ENCODE assay signal across 31 mouse cellular contexts in the genomic region with DNA sequence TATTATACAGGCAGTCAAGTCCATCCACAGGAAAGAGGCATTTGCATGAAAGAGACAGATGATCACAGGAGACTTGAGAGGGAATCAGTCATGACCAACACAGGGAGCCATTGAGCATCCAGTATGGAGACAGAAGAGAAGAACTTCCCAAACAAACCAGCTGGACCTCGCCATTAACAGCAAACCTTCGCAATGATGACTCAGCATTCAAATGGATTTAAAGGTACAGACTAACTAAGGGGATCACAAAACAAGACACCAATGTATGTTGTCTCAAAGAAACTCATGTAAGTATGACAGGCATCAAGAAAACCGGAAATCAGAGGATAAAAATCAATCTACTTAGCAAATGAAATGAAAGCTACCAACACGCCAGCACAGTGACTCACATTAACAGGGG.
"Had no signal": no experiment of that assay in that cellular context is flagged by ENCODE, and none has a peak within 500 bp of the region (broad histone marks: within the 10 kb centered on the region; RNA-seq: fewer than 3 reads in every experiment).

No protein-coding gene starts in this region.

- H3K4me1 ChIP-seq: heart, embryonic 10.5 days; heart, embryonic 12.5 days; heart, embryonic 13.5 days; heart, embryonic 15.5 days; hindbrain, embryonic 10.5 days; hindbrain, embryonic 12.5 days; hindbrain, embryonic 13.5 days; hindbrain, embryonic 15.5 days; intestine, embryonic 15.5 days; kidney, embryonic 15.5 days had no signal

- H3K9ac ChIP-seq: heart, embryonic 12.5 days; heart, embryonic 13.5 days; heart, embryonic 15.5 days; hindbrain, embryonic 12.5 days; hindbrain, embryonic 13.5 days; hindbrain, embryonic 14.5 days; hindbrain, embryonic 15.5 days; intestine, embryonic 15.5 days; kidney, embryonic 15.5 days had no signal

- H3K4me3 ChIP-seq: heart, embryonic 10.5 days; heart, embryonic 12.5 days; heart, embryonic 13.5 days; heart, embryonic 15.5 days; hindbrain, embryonic 10.5 days; hindbrain, embryonic 12.5 days; hindbrain, embryonic 13.5 days; hindbrain, embryonic 15.5 days; intestine, embryonic 15.5 days; kidney, embryonic 15.5 days; layer of hippocampus, adult 2 months had no signal

- H3K36me3 ChIP-seq: heart, embryonic 10.5 days; heart, embryonic 12.5 days; heart, embryonic 13.5 days; heart, embryonic 15.5 days; hindbrain, embryonic 10.5 days; hindbrain, embryonic 12.5 days; hindbrain, embryonic 13.5 days; hindbrain, embryonic 15.5 days; intestine, embryonic 15.5 days; kidney, embryonic 15.5 days had no signal

- H3K9me3 ChIP-seq: heart, embryonic 10.5 days; heart, embryonic 12.5 days; heart, embryonic 13.5 days; heart, embryonic 15.5 days; hindbrain, embryonic 10.5 days; hindbrain, embryonic 12.5 days; hindbrain, embryonic 13.5 days; hindbrain, embryonic 15.5 days; intestine, embryonic 15.5 days; kidney, embryonic 15.5 days had no signal

- H3K27me3 ChIP-seq: heart, embryonic 12.5 days; heart, embryonic 13.5 days; heart, embryonic 15.5 days; hindbrain, embryonic 12.5 days; hindbrain, embryonic 13.5 days; hindbrain, embryonic 15.5 days; intestine, embryonic 15.5 days; kidney, embryonic 15.5 days had no signal

- H3K27ac ChIP-seq: heart, embryonic 10.5 days; heart, embryonic 13.5 days; heart, embryonic 15.5 days; hindbrain, embryonic 10.5 days; hindbrain, embryonic 12.5 days; hindbrain, embryonic 13.5 days; hindbrain, embryonic 14.5 days; hindbrain, embryonic 15.5 days; hindbrain, postnatal 0 days; intestine, embryonic 15.5 days; kidney, embryonic 15.5 days; kidney, postnatal 0 days; layer of hippocampus, adult 2 months had no signal

- DNase-seq: heart, postnatal 10 days; heart, postnatal 14 days; heart, postnatal 36 days; heart, postnatal 4 days; kidney, adult 11 months; kidney, adult 18-20 months; kidney, adult 2 months; kidney, adult 8-10 months; kidney, adult 9 months; kidney, postnatal 10 days; kidney, postnatal 14 days; kidney, postnatal 25 days; kidney, postnatal 36 days; kidney, postnatal 4 days; layer of hippocampus, adult 9-11 months; layer of hippocampus, postnatal 36 days had no signal

- H3K4me2 ChIP-seq: heart, embryonic 11.5 days; heart, embryonic 12.5 days; heart, embryonic 13.5 days; heart, embryonic 15.5 days; hindbrain, embryonic 12.5 days; hindbrain, embryonic 13.5 days; hindbrain, embryonic 14.5 days; hindbrain, embryonic 15.5 days; intestine, embryonic 15.5 days; kidney, embryonic 15.5 days had no signal
